Mouse (Mus musculus): ENCODE measurements around the gene Trim17. TPM values are rescaled to one million over a fixed set of nuclear protein-coding genes. Genes with fewer than 3 reads are reported as not detected.
A peak's percentile ranks its signal among the peaks of the same experiment; 100 is the strongest.

Gene Trim17
- polyA plus RNA-seq, 1 experiment from 2014 or later, result 0.55 TPM

DNA sequence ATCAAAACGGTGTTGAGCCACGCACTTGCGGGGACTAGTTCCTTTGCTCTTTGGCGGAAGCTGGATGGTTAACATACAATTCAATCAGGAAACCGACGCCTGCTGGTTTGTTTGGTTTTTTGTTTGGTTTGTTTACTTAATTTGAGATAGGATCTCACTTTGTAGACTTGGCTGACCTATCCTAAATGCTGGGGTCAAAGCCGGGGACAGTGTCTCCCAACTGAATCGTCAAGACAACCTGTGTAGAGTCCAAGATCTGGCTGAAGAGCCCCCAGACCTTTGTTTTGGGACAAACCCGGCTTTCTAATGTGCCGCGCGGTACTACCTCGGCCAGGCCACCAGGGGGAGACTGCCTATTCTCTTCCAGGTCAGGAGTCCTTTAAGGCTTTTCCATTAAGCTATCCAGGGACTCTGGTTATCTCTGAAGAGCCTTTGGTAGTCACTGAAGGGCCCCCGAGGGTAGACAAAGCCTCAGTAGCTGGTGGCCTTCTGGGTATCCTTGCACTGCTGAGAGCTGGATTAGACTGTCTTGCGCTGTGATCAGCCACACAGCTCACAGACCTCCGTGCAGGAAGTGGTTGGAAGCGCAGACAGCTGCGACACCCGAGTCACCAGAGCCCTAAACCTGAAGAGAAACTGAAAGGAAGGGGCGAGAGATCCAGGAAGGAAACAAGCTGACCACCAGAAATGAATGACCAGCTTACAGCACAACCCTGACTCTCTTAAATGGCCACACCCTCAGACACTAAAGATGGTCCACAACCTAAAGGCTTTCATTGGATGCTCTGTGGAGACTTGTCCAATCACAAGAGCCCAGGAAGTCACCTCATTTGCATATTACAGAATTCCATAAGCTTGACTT is 26.5 kb upstream of the Trim17 start:
- Histone ChIP-seq H3K27ac (0 out of 2 replicates have a peak overlapping the region, but pooled peaks have one; percentile 17), H3K4me1 (0 out of 2 replicates have a peak, but pooled peaks cover 5% of the 10 kb centered on the region), H3K36me3 (peaks cover 22% of the 10 kb centered on the region), H3K9ac (no peak overlapping the region), H3K4me2 (replicated peaks) (peak overlapping the region; percentile 30), H3K4me3 (no peak overlapping the region), H3K27me3 (no peaks in the 10 kb centered on the region), H3K9me3 (no peaks in the 10 kb centered on the region)
- 33% methylated on average over 20 of the region's 20 CpGs for WGBS
- no peak for ATAC-seq (ENCODE audit: insufficient number of reproducible peaks, insufficient read depth, low FRiP score, low TSS enrichment)

DNA sequence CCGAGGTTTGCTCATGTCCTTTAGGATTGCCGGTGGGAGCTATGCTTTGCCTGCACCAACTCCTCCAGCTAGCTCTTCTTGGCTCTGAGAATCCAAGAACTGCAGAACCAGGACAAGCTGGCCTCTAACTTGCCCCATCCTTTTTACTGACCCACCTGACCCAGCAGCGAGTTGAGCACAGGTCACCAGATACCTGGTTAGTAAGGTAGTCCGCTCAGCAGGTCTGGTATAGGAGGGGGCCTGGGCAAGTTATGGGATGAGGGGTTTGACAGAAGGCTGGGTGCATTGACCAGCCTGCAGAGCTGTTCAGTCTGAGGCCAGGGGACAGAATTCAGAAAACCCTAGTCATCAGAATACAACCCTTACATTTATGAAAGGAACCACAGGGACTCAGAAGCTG is 25.4 kb upstream of the Trim17 start:
- no peak for ATAC-seq (ENCODE audit: insufficient number of reproducible peaks, insufficient read depth, low FRiP score, low TSS enrichment)
- Histone ChIP-seq H3K4me1 (0 out of 2 replicates have a peak, but pooled peaks cover 5% of the 10 kb centered on the region), H3K36me3 (peaks cover 33% of the 10 kb centered on the region), H3K4me2 (replicated peaks) (no peak overlapping the region), H3K9ac (no peak overlapping the region), H3K27ac (no peak overlapping the region), H3K9me3 (no peaks in the 10 kb centered on the region), H3K4me3 (no peak overlapping the region), H3K27me3 (no peaks in the 10 kb centered on the region)
- 86% methylated on average over 4 of the region's 4 CpGs for WGBS

DNA sequence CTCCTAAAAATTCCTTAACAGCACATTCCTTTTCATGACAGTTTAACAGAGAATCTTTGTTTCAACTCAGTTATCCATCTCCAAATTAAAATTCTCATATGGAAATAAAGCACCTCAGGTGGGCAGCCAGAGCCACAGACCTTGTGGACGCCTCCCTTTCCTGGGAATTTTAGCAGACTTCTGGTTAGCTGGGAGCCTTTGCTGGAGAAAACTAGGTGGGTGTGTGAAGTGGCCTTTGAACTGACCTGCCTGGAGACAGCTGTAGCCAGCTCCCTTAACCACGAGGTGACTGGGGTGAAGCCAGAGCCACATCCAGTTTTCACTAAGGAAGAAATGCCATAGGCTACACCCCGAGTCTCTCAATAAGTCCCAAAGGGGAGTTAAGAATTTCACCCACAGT is 24.8 kb upstream of the Trim17 start:
- H3K36me3 ChIP-seq, result peaks cover 39% of the 10 kb centered on the region
- H3K4me1 ChIP-seq, result 0 out of 2 replicates have a peak, but pooled peaks cover 5% of the 10 kb centered on the region
- no peak overlapping the region for H3K4me3 ChIP-seq
- no peak overlapping the region for H3K27ac ChIP-seq
- no peak overlapping the region for H3K4me2 ChIP-seq (replicated peaks)
- no peak overlapping the region for H3K9ac ChIP-seq
- 55% methylated on average over 3 of the region's 3 CpGs for WGBS
- H3K9me3 ChIP-seq, result no peaks in the 10 kb centered on the region
- no peak for ATAC-seq (ENCODE audit: insufficient number of reproducible peaks, insufficient read depth, low FRiP score, low TSS enrichment)
- no peaks in the 10 kb centered on the region for H3K27me3 ChIP-seq

GRCm38 (mm10) chr11:58930254-58930653 is 24.2 kb upstream of the Trim17 start:
- Histone ChIP-seq H3K36me3 (peaks cover 42% of the 10 kb centered on the region), H3K9me3 (no peaks in the 10 kb centered on the region), H3K27me3 (no peaks in the 10 kb centered on the region), H3K9ac (no peak overlapping the region), H3K4me1 (0 out of 2 replicates have a peak, but pooled peaks cover 5% of the 10 kb centered on the region), H3K4me2 (replicated peaks) (no peak overlapping the region), H3K27ac (no peak overlapping the region), H3K4me3 (no peak overlapping the region)
- no peak for ATAC-seq (ENCODE audit: insufficient number of reproducible peaks, insufficient read depth, low FRiP score, low TSS enrichment)
- 89% methylated on average over 3 of the region's 3 CpGs for WGBS

- H3K27ac ChIP-seq, result no peak overlapping the region
- no peak overlapping the region for H3K4me2 ChIP-seq (replicated peaks)
- ATAC-seq (ENCODE audit: insufficient number of reproducible peaks, insufficient read depth, low FRiP score, low TSS enrichment), result no peak
- 87% methylated on average over 4 of the region's 4 CpGs for WGBS
- H3K36me3 ChIP-seq, result peaks cover 54% of the 10 kb centered on the region
- no peaks in the 10 kb centered on the region for H3K9me3 ChIP-seq
- H3K27me3 ChIP-seq, result no peaks in the 10 kb centered on the region
- peaks cover 6% of the 10 kb centered on the region; the same call in 1 of the 2 replicates for H3K4me1 ChIP-seq
- H3K4me3 ChIP-seq, result no peak overlapping the region
- no peak overlapping the region for H3K9ac ChIP-seq
These were observed 22.9 kb upstream of the Trim17 start for GRCm38 (mm10) chr11:58931576-58931975.

DNA sequence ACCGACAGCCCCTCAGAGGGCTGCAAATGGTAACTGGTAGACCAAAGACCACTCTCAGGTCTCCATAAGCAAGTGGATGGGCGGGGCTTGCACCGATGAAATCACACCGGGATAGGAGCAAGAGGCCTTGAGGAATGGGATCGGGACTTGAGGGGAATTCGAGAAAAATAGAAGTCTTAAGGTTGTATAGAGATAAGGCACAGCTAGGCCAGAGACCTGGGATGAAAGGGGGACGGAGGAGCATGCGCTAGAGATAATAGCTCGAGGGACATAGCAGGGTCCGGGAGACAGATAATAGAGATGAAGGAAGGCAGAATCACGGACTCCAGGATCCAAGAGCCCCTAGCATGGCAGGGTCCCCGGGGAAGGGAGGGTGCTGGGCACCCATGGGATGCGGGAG is 16.6 kb upstream of the Trim17 start:
- H3K4me2 ChIP-seq (replicated peaks), result peak overlapping the region; percentile 92
- H3K9me3 ChIP-seq, result no peaks in the 10 kb centered on the region
- no peak for ATAC-seq (ENCODE audit: insufficient number of reproducible peaks, insufficient read depth, low FRiP score, low TSS enrichment)
- no peaks in the 10 kb centered on the region for H3K27me3 ChIP-seq
- peak overlapping the region; percentile 95 for H3K4me3 ChIP-seq
- H3K27ac ChIP-seq, result peak overlapping the region; percentile 90
- WGBS, result 2% methylated on average over 13 of the region's 13 CpGs
- H3K9ac ChIP-seq, result peak overlapping the region; percentile 99
- peaks cover 13% of the 10 kb centered on the region for H3K4me1 ChIP-seq
- peaks cover 36% of the 10 kb centered on the region for H3K36me3 ChIP-seq

DNA sequence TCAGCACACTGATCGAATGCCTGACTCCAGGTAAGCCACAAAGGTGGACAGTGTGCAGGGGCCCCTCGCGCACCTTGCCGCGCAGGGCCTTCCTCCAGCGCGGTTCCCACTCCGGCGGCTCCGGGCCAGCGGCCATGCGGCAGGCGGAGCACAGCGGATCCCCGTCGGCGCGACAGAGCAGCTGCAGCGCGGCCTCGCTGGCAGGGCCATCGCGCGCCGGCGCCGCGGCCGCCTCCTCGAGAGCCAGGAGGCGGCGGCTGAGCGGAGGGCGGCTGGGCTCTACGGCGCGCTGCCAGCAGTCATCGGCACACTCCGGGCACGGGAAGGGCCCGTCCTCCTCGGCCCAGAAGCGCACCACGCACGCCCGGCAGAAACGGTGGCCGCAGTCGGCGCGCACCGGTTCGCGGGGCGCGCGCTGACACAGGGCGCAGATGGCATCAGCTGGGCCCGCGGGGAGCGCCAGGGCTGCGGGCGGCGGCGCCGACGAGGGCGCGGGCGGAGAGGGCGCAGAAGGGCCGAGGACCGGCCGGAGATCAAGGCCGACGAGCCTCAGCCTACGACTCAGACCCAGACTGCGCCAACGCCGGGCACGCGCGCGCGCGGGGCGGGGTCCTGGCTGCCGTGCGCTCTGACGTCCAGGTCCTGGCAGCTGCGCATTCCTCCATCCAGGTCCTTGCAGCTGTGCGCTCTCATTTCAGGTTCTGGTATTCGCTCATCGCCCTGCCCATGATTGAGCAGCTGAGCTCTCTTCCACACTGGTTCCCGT is 16.0 kb upstream of the Trim17 start, which contains the start of gene Rnf187:
Rnf187 (minus strand) TSS at position 595 of the 766 bp plus-strand sequence.
- H3K4me3 ChIP-seq, result peak within 1 kb of the TSS; percentile 95

DNA sequence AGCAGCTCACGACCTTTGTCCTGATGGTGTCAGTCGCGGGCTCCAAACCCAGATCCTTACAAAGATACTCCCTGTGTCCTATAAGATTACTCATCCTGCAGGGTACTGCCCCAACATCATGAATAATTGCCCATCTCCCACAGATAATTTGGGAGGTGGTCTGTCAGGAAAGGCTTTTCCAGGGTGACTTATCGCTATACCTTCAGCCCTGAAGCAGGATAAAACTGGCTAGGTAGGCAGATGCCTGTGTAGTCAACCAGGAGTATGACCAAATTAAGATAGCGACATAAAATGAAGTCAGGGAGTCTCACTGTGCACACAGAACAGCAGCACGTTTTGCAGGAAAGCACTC is 15.4 kb upstream of the Trim17 start:
- Histone ChIP-seq H3K4me2 (replicated peaks) (peak overlapping the region; percentile 92), H3K27ac (peak overlapping the region; percentile 90), H3K9ac (peak overlapping the region; percentile 99; the same call in 1 of the 2 replicates), H3K4me3 (peak overlapping the region; percentile 95), H3K27me3 (no peaks in the 10 kb centered on the region), H3K36me3 (peaks cover 25% of the 10 kb centered on the region), H3K4me1 (peaks cover 13% of the 10 kb centered on the region), H3K9me3 (no peaks in the 10 kb centered on the region)
- WGBS, result 22% methylated on average over 6 of the region's 6 CpGs
- no peak for ATAC-seq (ENCODE audit: insufficient number of reproducible peaks, insufficient read depth, low FRiP score, low TSS enrichment)

More for the DNA sequence above, 16.0 kb upstream of the Trim17 start, which contains the start of gene Rnf187:
- ATAC-seq (ENCODE audit: insufficient number of reproducible peaks, insufficient read depth, low FRiP score, low TSS enrichment), result peak; percentile 97
- Histone ChIP-seq H3K4me2 (replicated peaks) (peak within 1 kb of the TSS; percentile 92), H3K4me1 (peaks cover 13% of the 10 kb centered on the region), H3K27me3 (no peaks in the 10 kb centered on the region), H3K27ac (peak within 1 kb of the TSS; percentile 90), H3K36me3 (peaks cover 30% of the 10 kb centered on the region), H3K9me3 (no peaks in the 10 kb centered on the region), H3K9ac (peak within 1 kb of the TSS; percentile 99)
- under 1% methylated on average over 86 of the region's 95 CpGs for WGBS

DNA sequence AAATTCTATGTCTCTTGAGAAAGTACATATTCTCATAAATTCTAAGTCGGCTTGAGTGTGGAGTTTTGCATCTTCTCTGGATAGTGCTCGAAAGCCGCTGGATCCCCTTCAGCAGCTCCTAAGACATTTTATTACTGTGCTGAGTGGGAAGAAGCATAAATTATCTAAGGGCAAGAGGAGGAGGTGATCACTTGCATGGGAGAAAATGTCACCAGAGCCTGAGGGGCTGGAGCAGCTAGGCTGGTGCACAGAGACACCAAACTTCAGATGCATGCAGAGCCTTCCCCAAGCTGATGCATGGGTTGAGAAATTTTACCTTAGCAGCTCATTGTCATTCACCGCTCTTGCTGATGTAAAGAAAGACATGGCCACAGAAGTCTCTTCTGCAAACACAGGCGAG is 10.3 kb upstream of the Trim17 start:
- WGBS, result 83% methylated on average over 5 of the region's 5 CpGs
- no peaks in the 10 kb centered on the region for H3K27me3 ChIP-seq

DNA sequence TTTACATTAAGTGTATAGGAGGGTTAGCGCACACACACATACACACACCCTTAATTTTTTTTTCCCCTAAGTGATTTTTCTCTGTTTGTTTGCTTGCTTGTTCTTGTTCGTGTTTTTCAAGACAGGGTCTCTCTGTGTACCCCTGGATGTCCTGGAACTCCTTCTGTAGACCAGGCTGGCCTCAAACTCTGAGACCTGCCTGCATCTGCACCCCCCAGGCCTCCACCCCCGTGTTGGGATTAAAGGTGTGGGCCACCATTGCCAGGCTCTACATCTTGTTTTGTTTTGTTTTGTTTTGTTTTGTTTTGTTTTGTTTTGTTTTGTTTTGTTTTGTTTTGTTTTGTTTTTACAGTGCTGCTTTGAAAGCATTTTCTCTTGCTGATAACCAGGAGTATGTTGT is 7.2 kb upstream of the Trim17 start:
- no peaks in the 10 kb centered on the region for H3K9me3 ChIP-seq
- H3K4me3 ChIP-seq, result no peak overlapping the region
- no peaks in the 10 kb centered on the region for H3K36me3 ChIP-seq
- H3K27ac ChIP-seq, result no peak overlapping the region
- peak overlapping the region; percentile 56; the same call in 1 of the 2 replicates for H3K4me2 ChIP-seq (replicated peaks)
- no peak for ATAC-seq (ENCODE audit: insufficient number of reproducible peaks, insufficient read depth, low FRiP score, low TSS enrichment)
- no peak overlapping the region for H3K9ac ChIP-seq
- 78% methylated on average over 3 of the region's 3 CpGs for WGBS
- peaks cover 4% of the 10 kb centered on the region; the same call in 1 of the 2 replicates for H3K4me1 ChIP-seq
- H3K27me3 ChIP-seq, result peaks cover 5% of the 10 kb centered on the region; the same call in 1 of the 2 replicates

More for the DNA sequence above, 10.3 kb upstream of the Trim17 start:
- ATAC-seq (ENCODE audit: insufficient number of reproducible peaks, insufficient read depth, low FRiP score, low TSS enrichment), result no peak
- no peaks in the 10 kb centered on the region for H3K9me3 ChIP-seq
- H3K27ac ChIP-seq, result no peak overlapping the region
- H3K36me3 ChIP-seq, result no peaks in the 10 kb centered on the region
- no peak overlapping the region for H3K4me2 ChIP-seq (replicated peaks)
- no peak overlapping the region for H3K9ac ChIP-seq
- peaks cover 4% of the 10 kb centered on the region; the same call in 1 of the 2 replicates for H3K4me1 ChIP-seq
- no peak overlapping the region for H3K4me3 ChIP-seq

GRCm38 (mm10) chr11:58947798-58948528 is 6.5 kb upstream of the Trim17 start:
- 15% methylated on average over 23 of the region's 23 CpGs for WGBS

More at GRCm38 (mm10) chr11:58947798-58948528, 6.5 kb upstream of the Trim17 start:
- H3K4me3 ChIP-seq, result peak overlapping the region; percentile 49
- H3K9ac ChIP-seq, result peak overlapping the region; percentile 47
- H3K36me3 ChIP-seq, result no peaks in the 10 kb centered on the region
- peaks cover 6% of the 10 kb centered on the region for H3K4me1 ChIP-seq
- H3K27me3 ChIP-seq, result peaks cover 5% of the 10 kb centered on the region; the same call in 1 of the 2 replicates
- no peaks in the 10 kb centered on the region for H3K9me3 ChIP-seq
- peak overlapping the region; percentile 97 for H3K27ac ChIP-seq
- H3K4me2 ChIP-seq (replicated peaks), result peak overlapping the region; percentile 56
- ATAC-seq (ENCODE audit: insufficient number of reproducible peaks, insufficient read depth, low FRiP score, low TSS enrichment), result no peak

Measured in embryonic facial prominence, embryonic 12.5 days (tissue).